Mouse (Mus musculus) MN1 (cell line): ENCODE results near the gene Krtcap2.
"Not testable (repeated sequence)": the region's sequence is repeated elsewhere in the genome, so short reads cannot be mapped to it uniquely, and the experiment has no call there.

Source experiments
- DNase-seq: peaks from one replicate; pipeline ENCODE4 v3.0.0-alpha.2; 2016; ENCODE audit warnings: low spot score

Krtcap2 gene

GRCm38 (mm10) chr3:89245688-89246171 lies at the start of gene Krtcap2:
Krtcap2 (plus strand) TSS chr3:89245966.
- DNase-seq, result peak; percentile 81

GRCm38 (mm10) chr3:89195979-89196877 lies 49.5 kb upstream of the Krtcap2 start:
- peak; percentile 95 for DNase-seq

- DNase-seq, result no peak
Observed at GRCm38 (mm10) chr3:89199839-89200238, 45.9 kb upstream of the Krtcap2 start.

- DNase-seq, result peak; percentile 95
Observed at GRCm38 (mm10) chr3:89202253-89203141, 43.3 kb upstream of the Krtcap2 start, which contains the start of gene Gba. Gba (plus strand) TSS chr3:89202928.

- no peak for DNase-seq
Observed at GRCm38 (mm10) chr3:89203142-89203514, 42.6 kb upstream of the Krtcap2 start.

GRCm38 (mm10) chr3:89206079-89206478 lies 39.7 kb upstream of the Krtcap2 start:
- no peak for DNase-seq

GRCm38 (mm10) chr3:89206695-89207094 lies 39.1 kb upstream of the Krtcap2 start:
- DNase-seq, result peak; percentile 56

GRCm38 (mm10) chr3:89208075-89208657 lies 37.6 kb upstream of the Krtcap2 start:
- no peak for DNase-seq

GRCm38 (mm10) chr3:89208736-89209135 lies 37.0 kb upstream of the Krtcap2 start:
- DNase-seq, result no peak

GRCm38 (mm10) chr3:89209731-89210130 lies 36.0 kb upstream of the Krtcap2 start:
- no peak for DNase-seq

- DNase-seq, result peak; percentile 44
Observed at GRCm38 (mm10) chr3:89210162-89210561, 35.6 kb upstream of the Krtcap2 start.

- peak; percentile 27 for DNase-seq
Observed at GRCm38 (mm10) chr3:89210731-89211130, 35.0 kb upstream of the Krtcap2 start.

- DNase-seq, result peak; percentile 97
Observed at GRCm38 (mm10) chr3:89213803-89214530, 31.8 kb upstream of the Krtcap2 start.

GRCm38 (mm10) chr3:89214681-89215411 lies 30.9 kb upstream of the Krtcap2 start, which contains the start of gene Thbs3:
Thbs3 (plus strand) TSS chr3:89215180.
- DNase-seq, result peak; percentile 61

GRCm38 (mm10) chr3:89215853-89216252 lies 29.9 kb upstream of the Krtcap2 start:
- peak; percentile 95 for DNase-seq

- not testable (repeated sequence) for DNase-seq
Observed at GRCm38 (mm10) chr3:89216407-89216806, 29.4 kb upstream of the Krtcap2 start.

GRCm38 (mm10) chr3:89218271-89218670 lies 27.5 kb upstream of the Krtcap2 start:
- DNase-seq, result no peak

- no peak for DNase-seq
Observed at GRCm38 (mm10) chr3:89219546-89219945, 26.2 kb upstream of the Krtcap2 start.

- DNase-seq, result no peak
Observed at GRCm38 (mm10) chr3:89221167-89221566, 24.6 kb upstream of the Krtcap2 start.

- DNase-seq, result no peak
Observed at GRCm38 (mm10) chr3:89224796-89225195, 21.0 kb upstream of the Krtcap2 start.
